Mouse (Mus musculus): ENCODE data around the gene Gm20388.

DNA sequence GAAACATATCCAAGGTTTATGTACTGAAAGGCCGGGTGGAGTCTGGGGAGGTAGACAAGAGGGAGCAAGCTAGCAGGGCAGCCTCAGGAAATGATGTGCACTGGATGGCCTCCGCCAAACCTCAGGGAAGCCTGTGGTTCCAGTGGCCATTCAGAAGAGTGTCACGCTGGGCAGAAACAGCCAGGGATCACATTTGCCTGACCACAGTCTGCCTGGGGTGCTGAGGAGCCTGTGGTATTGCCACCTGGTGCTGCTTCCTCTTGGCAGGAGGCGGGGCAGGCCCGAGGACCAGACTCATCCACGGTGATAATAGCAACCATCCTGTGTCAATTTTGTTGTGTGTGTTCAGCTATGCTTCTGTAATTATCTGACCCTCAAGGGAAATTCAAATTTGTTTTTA lies 3762.0 kb downstream of the Gm20388 start:
- no peak for TF ChIP-seq HCFC1 (IDR thresholded peaks at IDR 0.05; ENCODE audit: borderline replicate concordance, insufficient read depth, low read length)
- no peak for TF ChIP-seq ZNF384 (IDR thresholded peaks at IDR 0.05; ENCODE audit: low read depth, low read length)
- TF ChIP-seq MAFK (IDR thresholded peaks at IDR 0.05; ENCODE audit: insufficient read depth, low read depth, low read length) = no peak
